Mouse (Mus musculus) liver, embryonic 14.5 days (tissue): ENCODE measurements at regions not wholly inside any gene's neighbourhood (a gene's known extent, or its start where the extent isn't known, plus 50 kb on each side); places are given as distances from the start of the nearest gene placed in this dataset.

Experiments
- CTCF ChIP-seq: IDR thresholded peaks from 2 replicates; pipeline ENCODE4 v1.5.1; 2016; ENCODE audit warnings: antibody characterized with exemption, low read depth, control low read depth
- EP300 ChIP-seq: IDR thresholded peaks from 2 replicates; pipeline ENCODE4 v1.6.1; 2016; ENCODE audit warnings: antibody characterized with exemption, low read depth

- TF ChIP-seq EP300 (no peak), CTCF (no peak)
These were observed 71.8 kb upstream of the Plxna4 start for GRCm38 (mm10) chr6:32659743-32660142.
